Mouse (Mus musculus) limb, embryonic 13.5 days (tissue): ENCODE results near the gene Zfp429. TPM values are rescaled to one million over a fixed set of nuclear protein-coding genes. Genes with fewer than 3 reads are reported as not detected.
"Not testable (repeated sequence)": the region's sequence is repeated elsewhere in the genome, so short reads cannot be mapped to it uniquely, and the experiment has no call there.

Source experiments
- ATAC-seq: fragments of 200-750 bp; cut with Nextera tagmentation; 2 replicates; pipeline ENCODE4 v1.8.0; 2017; ENCODE audit warnings: low read depth, moderate number of reproducible peaks, moderate TSS enrichment; ENCODE audit not compliant: low FRiP score
- H3K27ac ChIP-seq: fragments of 300-500 bp; sonication (generic); 2 replicates; pipeline ENCODE4 v1.5.1; 2015; ENCODE audit warnings: inconsistent platforms, mild to moderate bottlenecking, moderate library complexity
- H3K27me3 ChIP-seq: fragments of 300-500 bp; sonication (generic); 2 replicates; pipeline ENCODE4 v1.6.1; 2015; ENCODE audit warnings: mild to moderate bottlenecking, inconsistent platforms
- H3K36me3 ChIP-seq: fragments of 300-500 bp; sonication (generic); 2 replicates; pipeline ENCODE4 v1.6.1; 2015; ENCODE audit warnings: inconsistent platforms, mild to moderate bottlenecking, moderate library complexity
- H3K4me1 ChIP-seq: fragments of 300-500 bp; sonication (generic); 2 replicates; pipeline ENCODE4 v1.6.1; 2015; ENCODE audit warnings: inconsistent platforms
- H3K4me2 ChIP-seq: fragments of 300-500 bp; sonication (generic); replicated peaks from 2 replicates; pipeline ENCODE4 v1.6.1; 2015; ENCODE audit warnings: inconsistent platforms, mild to moderate bottlenecking, moderate library complexity
- H3K4me3 ChIP-seq: fragments of 300-500 bp; sonication (generic); 2 replicates; pipeline ENCODE4 v1.5.1; 2015; ENCODE audit warnings: moderate library complexity, mild to moderate bottlenecking, inconsistent platforms
- H3K9ac ChIP-seq: fragments of 300-500 bp; sonication (generic); 2 replicates; pipeline ENCODE4 v1.6.1; 2015; ENCODE audit warnings: mild to moderate bottlenecking, inconsistent platforms
- H3K9me3 ChIP-seq: fragments of 300-500 bp; sonication (generic); 2 replicates; pipeline ENCODE4 v1.6.1; 2016; ENCODE audit warnings: inconsistent platforms
- WGBS: fragments of 180-500 bp; shearing (Covaris S2); methylation state at CpG from one replicate; pipeline ENCODE4 v1.1.7; 2015; 5-methylcytosine and 5-hydroxymethylcytosine counted together
- polyA plus RNA-seq: library from polyadenylated mRNA; unstranded; fragments of >200 nt; fragmentation: Nextera tagmentation; extraction: Ambion mirVana; gene quantifications from 2 replicates; pipeline ENCODE4 v1.2.1, GENCODE M21; 2015

The Zfp429 gene
- polyA plus RNA-seq: 5.6 and 7.9 TPM in 2 replicates

DNA sequence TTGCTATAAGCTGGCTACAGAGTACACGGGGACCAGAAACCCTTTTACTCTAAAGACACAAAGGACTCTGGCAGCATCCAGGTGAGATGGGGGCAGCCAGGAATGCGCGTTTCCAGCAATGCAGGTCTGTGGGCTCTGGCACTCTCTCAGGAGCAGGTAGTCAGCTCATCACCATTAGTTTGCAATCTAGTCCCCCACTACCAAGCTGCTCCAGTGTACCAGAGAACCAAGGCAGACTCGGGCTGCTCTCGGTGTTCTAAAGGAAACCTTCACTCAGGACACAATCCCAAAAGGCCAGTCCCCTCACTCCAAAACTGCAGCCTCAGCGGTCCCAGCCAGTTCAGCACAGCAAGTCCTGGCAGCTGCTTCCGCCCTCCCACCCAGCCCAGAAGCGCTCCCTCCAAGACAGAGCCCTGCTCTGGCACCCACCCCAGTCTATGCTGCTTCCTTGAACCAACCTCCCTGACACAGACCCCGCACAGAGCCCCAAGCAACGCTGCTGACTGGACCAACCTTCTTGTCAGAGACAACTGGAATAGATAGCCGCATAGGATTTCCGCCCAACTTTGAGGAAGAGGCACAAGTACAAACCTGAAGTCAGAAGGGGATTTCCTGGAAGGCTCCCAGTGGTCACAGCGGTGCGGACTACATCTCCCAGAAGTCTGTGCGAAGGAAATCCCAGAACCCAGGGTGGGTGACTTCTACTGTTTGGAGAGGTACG, at the start of gene Zfp429:
Gene Zfp429 (minus strand): TSS at position 637 of the 721 bp plus-strand sequence.
- not testable (repeated sequence) for H3K27ac ChIP-seq, H3K9me3 ChIP-seq, H3K36me3 ChIP-seq, H3K27me3 ChIP-seq, H3K4me1 ChIP-seq
- ATAC-seq: peak; percentile 96
- Histone ChIP-seq H3K9ac (peak within 1 kb of the TSS; percentile 66), H3K4me3 (peak within 1 kb of the TSS; percentile 62), H3K4me2 (peak within 1 kb of the TSS; percentile 64)
- 4% methylated on average over 16 of the region's 16 CpGs for WGBS

DNA sequence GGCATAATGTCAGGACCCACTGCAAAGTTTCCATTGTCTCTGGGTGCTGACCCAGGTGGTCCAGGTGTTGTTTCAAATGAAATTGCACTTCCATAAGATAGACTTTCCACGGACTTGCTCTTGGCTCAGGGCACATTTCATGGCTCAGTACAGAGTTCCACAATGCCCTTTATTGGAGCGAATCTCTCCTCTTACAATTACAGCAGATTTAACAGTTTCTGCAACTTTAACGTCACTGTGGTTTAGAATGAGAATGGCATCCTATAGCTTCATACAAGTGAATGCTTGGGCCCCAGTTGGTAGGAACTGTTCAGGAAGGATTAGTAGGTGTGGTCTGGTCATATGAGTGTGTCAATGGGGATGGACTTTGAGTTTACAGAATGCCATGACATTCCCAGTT, 37.5 kb upstream of the Zfp429 start:
- H3K27me3 ChIP-seq, H3K9ac ChIP-seq, H3K4me1 ChIP-seq, H3K9me3 ChIP-seq, H3K4me2 ChIP-seq, H3K27ac ChIP-seq, H3K4me3 ChIP-seq, ATAC-seq: not testable (repeated sequence)
- H3K36me3 ChIP-seq: peaks cover 24% of the 10 kb centered on the region
- WGBS: 89% methylated on average over 1 of the region's 3 CpGs

DNA sequence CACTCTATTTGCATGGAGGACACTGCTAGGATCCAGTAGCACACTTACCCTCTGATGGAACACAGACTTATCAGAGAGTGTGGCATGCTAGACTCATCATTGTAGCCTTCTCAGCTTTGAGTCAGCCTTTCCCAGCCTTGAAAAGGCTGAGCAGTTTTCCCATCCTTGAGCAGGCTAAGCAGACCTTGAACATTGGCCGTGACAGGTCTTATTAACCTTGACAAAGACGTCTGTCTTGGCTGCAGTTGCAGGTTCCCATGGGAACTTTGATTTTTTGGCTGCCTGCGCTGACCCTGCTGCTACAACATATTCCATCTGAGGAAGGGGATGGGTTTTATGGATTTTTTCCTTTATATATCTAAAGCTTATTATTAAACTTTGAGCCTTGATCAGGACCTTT, 28.5 kb upstream of the Zfp429 start:
- no peaks in the 10 kb centered on the region; the same call in 1 of the 2 replicates for H3K9me3 ChIP-seq
- no peak overlapping the region for H3K9ac ChIP-seq
- H3K27me3 ChIP-seq: no peaks in the 10 kb centered on the region
- no peak overlapping the region for H3K27ac ChIP-seq
- no peak overlapping the region for H3K4me3 ChIP-seq
- H3K36me3 ChIP-seq: no peaks in the 10 kb centered on the region
- H3K4me2 ChIP-seq: no peak overlapping the region
- ATAC-seq: no peak
- no peaks in the 10 kb centered on the region for H3K4me1 ChIP-seq
- 79% methylated on average over 3 of the region's 3 CpGs for WGBS

- H3K4me3 ChIP-seq, H3K36me3 ChIP-seq, H3K4me2 ChIP-seq, ATAC-seq, H3K9me3 ChIP-seq, H3K4me1 ChIP-seq, H3K9ac ChIP-seq, H3K27ac ChIP-seq, H3K27me3 ChIP-seq: not testable (repeated sequence)
Measured at GRCm38 (mm10) chr13:67425699-67426098, 26.1 kb upstream of the Zfp429 start.

GRCm38 (mm10) chr13:67422532-67422931, 22.9 kb upstream of the Zfp429 start:
- ATAC-seq: not testable (repeated sequence)
- WGBS: 88% methylated on average over 2 of the region's 2 CpGs

GRCm38 (mm10) chr13:67421207-67421857, 21.7 kb upstream of the Zfp429 start, which contains the start of gene Zfp459:
Gene Zfp459, minus strand, starts transcription at chr13:67421418.
- H3K9ac ChIP-seq: peak within 1 kb of the TSS; percentile 67
- H3K4me1 ChIP-seq: 0 out of 2 replicates have a peak, but pooled peaks cover 6% of the 10 kb centered on the region
- ATAC-seq: peak; percentile 82; the same call in 1 of the 2 replicates
- peak within 1 kb of the TSS; percentile 64 for H3K4me3 ChIP-seq
- H3K9me3 ChIP-seq: no peaks in the 10 kb centered on the region
- no peaks in the 10 kb centered on the region for H3K27me3 ChIP-seq
- H3K27ac ChIP-seq: no peak within 1 kb of the TSS
- no peaks in the 10 kb centered on the region for H3K36me3 ChIP-seq
- WGBS: 1% methylated on average over 22 of the region's 22 CpGs
- H3K4me2 ChIP-seq: peak within 1 kb of the TSS; percentile 84

More at GRCm38 (mm10) chr13:67422532-67422931, 22.9 kb upstream of the Zfp429 start:
- H3K4me1 ChIP-seq, H3K27ac ChIP-seq, H3K36me3 ChIP-seq, H3K9ac ChIP-seq, H3K4me2 ChIP-seq, H3K9me3 ChIP-seq, H3K4me3 ChIP-seq, H3K27me3 ChIP-seq: not testable (repeated sequence)

- no peaks in the 10 kb centered on the region for H3K36me3 ChIP-seq
- no peaks in the 10 kb centered on the region for H3K27me3 ChIP-seq
- H3K9ac ChIP-seq: peak overlapping the region; percentile 67
- H3K9me3 ChIP-seq: no peaks in the 10 kb centered on the region
- H3K4me1 ChIP-seq: 0 out of 2 replicates have a peak, but pooled peaks cover 6% of the 10 kb centered on the region
- peak overlapping the region; percentile 84 for H3K4me2 ChIP-seq
- ATAC-seq: no peak; the same call in 1 of the 2 replicates
- H3K27ac ChIP-seq: no peak overlapping the region
- peak overlapping the region; percentile 64 for H3K4me3 ChIP-seq
- 38% methylated on average over 11 of the region's 11 CpGs for WGBS
Measured at GRCm38 (mm10) chr13:67420558-67421206, 21.1 kb upstream of the Zfp429 start.

- 90% methylated on average over 3 of the region's 3 CpGs for WGBS
- no peak overlapping the region for H3K9ac ChIP-seq
- no peak for ATAC-seq
Measured at GRCm38 (mm10) chr13:67416811-67417210, 17.2 kb upstream of the Zfp429 start.

DNA sequence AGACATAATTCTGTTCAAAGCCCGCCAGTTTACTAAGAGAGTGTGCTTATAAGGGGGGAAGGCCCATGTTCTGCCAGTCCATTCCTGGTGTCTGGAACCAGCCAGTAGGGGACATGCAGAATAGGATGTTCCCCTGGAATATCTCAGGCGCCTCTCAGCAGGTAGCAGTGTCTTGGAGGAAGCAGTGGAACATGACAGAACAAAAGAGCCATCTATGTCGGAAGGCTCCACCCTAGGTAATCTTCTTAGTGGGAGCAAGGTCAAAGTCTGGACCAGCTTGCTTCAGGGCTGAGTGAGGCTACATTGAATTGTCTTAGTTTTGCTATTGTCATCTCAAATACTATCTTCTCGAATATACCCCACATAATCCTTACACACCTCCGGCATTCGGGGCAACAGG, 16.1 kb upstream of the Zfp429 start:
- 94% methylated on average over 6 of the region's 6 CpGs for WGBS
- Histone ChIP-seq H3K4me3 (no peak overlapping the region), H3K9me3 (no peaks in the 10 kb centered on the region), H3K4me1 (0 out of 2 replicates have a peak, but pooled peaks cover 3% of the 10 kb centered on the region), H3K27me3 (no peaks in the 10 kb centered on the region), H3K36me3 (no peaks in the 10 kb centered on the region), H3K9ac (no peak overlapping the region), H3K27ac (no peak overlapping the region), H3K4me2 (no peak overlapping the region)
- no peak for ATAC-seq

More at GRCm38 (mm10) chr13:67416811-67417210, 17.2 kb upstream of the Zfp429 start:
- no peaks in the 10 kb centered on the region for H3K9me3 ChIP-seq
- H3K4me1 ChIP-seq: 0 out of 2 replicates have a peak, but pooled peaks cover 6% of the 10 kb centered on the region
- no peak overlapping the region for H3K4me3 ChIP-seq
- H3K27me3 ChIP-seq: no peaks in the 10 kb centered on the region
- no peaks in the 10 kb centered on the region for H3K36me3 ChIP-seq
- no peak overlapping the region for H3K4me2 ChIP-seq
- no peak overlapping the region for H3K27ac ChIP-seq

GRCm38 (mm10) chr13:67413634-67414033, 14.0 kb upstream of the Zfp429 start:
- 73% methylated on average over 3 of the region's 3 CpGs for WGBS
- H3K4me3 ChIP-seq, H3K27me3 ChIP-seq, ATAC-seq, H3K9me3 ChIP-seq, H3K36me3 ChIP-seq, H3K9ac ChIP-seq, H3K27ac ChIP-seq, H3K4me1 ChIP-seq, H3K4me2 ChIP-seq: not testable (repeated sequence)

DNA sequence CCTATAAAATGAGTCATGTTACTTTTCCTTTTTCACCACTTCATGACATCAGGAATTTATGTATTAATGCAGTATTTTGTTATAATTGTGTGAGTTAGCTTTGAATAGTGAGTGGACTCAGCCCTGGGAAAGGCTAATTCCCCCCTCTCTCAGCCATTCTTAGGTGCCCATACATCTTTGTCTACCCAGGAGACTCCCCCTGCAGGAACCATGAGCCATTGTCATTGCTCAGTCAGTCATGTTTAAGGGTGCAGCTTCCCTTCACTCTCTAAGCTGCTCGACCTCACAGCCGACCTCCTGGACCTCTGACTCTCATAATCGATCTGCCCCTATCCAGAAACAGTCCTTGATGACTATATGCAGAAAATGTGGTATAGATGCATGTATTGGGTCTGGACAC, 23.4 kb downstream of the Zfp429 start:
- not testable (repeated sequence) for H3K36me3 ChIP-seq, H3K9ac ChIP-seq, H3K4me1 ChIP-seq, H3K4me2 ChIP-seq, H3K4me3 ChIP-seq, H3K27ac ChIP-seq, ATAC-seq, H3K27me3 ChIP-seq, H3K9me3 ChIP-seq
- 86% methylated on average over 3 of the region's 3 CpGs for WGBS
